Mouse (Mus musculus) testis, postnatal 10 days (tissue): Measurements from ENCODE around the gene Ccdc59.
A peak's percentile ranks its signal among the peaks of the same experiment; 100 is the strongest.

Source experiments
- DNase-seq: peaks from one replicate; pipeline ENCODE4 v3.0.0; 2021; ENCODE audit warnings: low spot score

Gene Ccdc59

GRCm38 (mm10) chr10:105840928-105841888 is at the start of gene Ccdc59, which contains the start of gene Mettl25:
Gene Ccdc59, plus strand, starts transcription at chr10:105841067.
Gene Mettl25, minus strand, starts transcription at chr10:105841380.
- peak; percentile 96 for DNase-seq

- DNase-seq: no peak
These were observed 46.9 kb upstream of the Ccdc59 start for GRCm38 (mm10) chr10:105793776-105794552.

GRCm38 (mm10) chr10:105797250-105797924 is 43.5 kb upstream of the Ccdc59 start:
- DNase-seq: no peak

- DNase-seq: no peak
These were observed 39.7 kb upstream of the Ccdc59 start for GRCm38 (mm10) chr10:105801147-105801546.

GRCm38 (mm10) chr10:105802132-105802531 is 38.7 kb upstream of the Ccdc59 start:
- no peak for DNase-seq

- DNase-seq: no peak
These were observed 37.4 kb upstream of the Ccdc59 start for GRCm38 (mm10) chr10:105803461-105803860.

- no peak for DNase-seq
These were observed 34.4 kb upstream of the Ccdc59 start for GRCm38 (mm10) chr10:105806259-105807010.

- no peak for DNase-seq
These were observed 6.1 kb upstream of the Ccdc59 start for GRCm38 (mm10) chr10:105834627-105835228.

GRCm38 (mm10) chr10:105842574-105842973 is 1.7 kb downstream of the Ccdc59 start:
- no peak for DNase-seq

GRCm38 (mm10) chr10:105850286-105850685 is 9.4 kb downstream of the Ccdc59 start:
- DNase-seq: no peak

GRCm38 (mm10) chr10:105851136-105851535 is 10.3 kb downstream of the Ccdc59 start:
- DNase-seq: no peak

- no peak for DNase-seq
These were observed 26.4 kb downstream of the Ccdc59 start for GRCm38 (mm10) chr10:105867312-105867711.
